Mouse (Mus musculus) regulatory T cell (primary cell): ENCODE results near the gene 2310039H08Rik.

Experiments used
- in situ Hi-C: fragments of 300-600 bp; cut with MboI, MseI; formaldehyde crosslinking; loops from one replicate; pipeline ENCODE4 v1.15.1; 2025; ENCODE audit warnings: high pct_unique_total_duplicates

2310039H08Rik gene

GRCm38 (mm10) chr17:46772404-46773277 is at the start of gene 2310039H08Rik:
Gene 2310039H08Rik, plus strand, starts transcription at chr17:46772635.
- in situ Hi-C loops: no loop called here

- in situ Hi-C loops: loop anchor here (5.0 kb wide), 1 partner anchor 62 kb away; no protein-coding TSS in a partner anchor
Measured at GRCm38 (mm10) chr17:46724477-46725084, 47.9 kb upstream of the 2310039H08Rik start.

GRCm38 (mm10) chr17:46725273-46725672 is 47.2 kb upstream of the 2310039H08Rik start:
- in situ Hi-C loops: no loop called here

- in situ Hi-C loops: no loop called here
Measured at GRCm38 (mm10) chr17:46725731-46726645, 46.4 kb upstream of the 2310039H08Rik start.

- in situ Hi-C loops: no loop called here
Measured at GRCm38 (mm10) chr17:46727271-46727670, 45.2 kb upstream of the 2310039H08Rik start.

GRCm38 (mm10) chr17:46728021-46728420 is 44.4 kb upstream of the 2310039H08Rik start:
- in situ Hi-C loops: no loop called here

GRCm38 (mm10) chr17:46728496-46728895 is 43.9 kb upstream of the 2310039H08Rik start:
- in situ Hi-C loops: no loop called here

GRCm38 (mm10) chr17:46728904-46729318 is 43.5 kb upstream of the 2310039H08Rik start, which contains the start of gene Gnmt:
Gene Gnmt, minus strand, starts transcription at chr17:46729168.
- in situ Hi-C loops: no loop called here

- in situ Hi-C loops: no loop called here
Measured at GRCm38 (mm10) chr17:46734055-46734454, 38.4 kb upstream of the 2310039H08Rik start.

GRCm38 (mm10) chr17:46735287-46735686 is 37.1 kb upstream of the 2310039H08Rik start:
- in situ Hi-C loops: no loop called here

GRCm38 (mm10) chr17:46736160-46736559 is 36.3 kb upstream of the 2310039H08Rik start:
- in situ Hi-C loops: no loop called here

GRCm38 (mm10) chr17:46741305-46741704 is 31.1 kb upstream of the 2310039H08Rik start:
- in situ Hi-C loops: no loop called here

GRCm38 (mm10) chr17:46742986-46743385 is 29.4 kb upstream of the 2310039H08Rik start:
- in situ Hi-C loops: no loop called here

GRCm38 (mm10) chr17:46745506-46745905 is 26.9 kb upstream of the 2310039H08Rik start:
- in situ Hi-C loops: no loop called here

GRCm38 (mm10) chr17:46747234-46747633 is 25.2 kb upstream of the 2310039H08Rik start:
- in situ Hi-C loops: no loop called here

- in situ Hi-C loops: no loop called here
Measured at GRCm38 (mm10) chr17:46747806-46748205, 24.6 kb upstream of the 2310039H08Rik start.

- in situ Hi-C loops: no loop called here
Measured at GRCm38 (mm10) chr17:46749282-46749681, 23.2 kb upstream of the 2310039H08Rik start.

- in situ Hi-C loops: no loop called here
Measured at GRCm38 (mm10) chr17:46750580-46750979, 21.9 kb upstream of the 2310039H08Rik start.

- in situ Hi-C loops: no loop called here
Measured at GRCm38 (mm10) chr17:46751056-46751793, 21.2 kb upstream of the 2310039H08Rik start.

GRCm38 (mm10) chr17:46751794-46752556 is 20.5 kb upstream of the 2310039H08Rik start, which contains the start of gene Cnpy3:
Gene Cnpy3, minus strand, starts transcription at chr17:46752214.
- in situ Hi-C loops: no loop called here
